9 mouse cellular contexts compared by ENCODE assay signal in the genomic region with DNA sequence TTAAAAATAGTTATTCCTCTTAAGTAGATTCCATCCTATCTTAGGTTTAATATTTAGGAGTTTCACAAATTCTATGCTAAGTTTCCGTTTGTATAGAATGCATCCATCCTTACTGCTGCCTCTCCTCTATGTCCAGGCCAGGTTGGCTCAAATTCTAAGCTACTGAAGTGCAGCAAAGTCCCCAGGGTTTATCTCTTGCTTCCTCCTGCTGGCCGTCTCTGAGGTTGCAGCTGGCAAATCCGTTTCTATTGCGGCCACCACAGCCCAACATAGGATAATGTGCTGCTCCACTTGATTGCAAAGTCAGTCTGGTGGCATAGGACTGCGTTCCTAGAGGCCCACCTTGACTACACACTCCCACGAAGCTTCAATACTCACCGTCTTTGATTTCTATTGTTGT.
DNase-seq lines count a peak whose midpoint lies in the region; ATAC-seq and TF ChIP-seq lines count a peak whose summit lies in the region.
"Had no signal": no experiment of that assay in that cellular context is flagged by ENCODE, and none has a peak within 500 bp of the region (broad histone marks: within the 10 kb centered on the region; RNA-seq: fewer than 3 reads in every experiment).

No protein-coding gene starts in this region.

- in situ Hi-C loops in ES-E14 (cut with MboI; ENCODE audit: low sequenced_read_pairs in 2 of 2, unreplicated experiment in 2 of 2) = no loop called here

- no peak overlapping the region for H3K9ac ChIP-seq in ES-E14 (ENCODE audit: insufficient read depth, low read depth, low read length, poor library complexity, severe bottlenecking)
- no peak overlapping the region for H3K9ac ChIP-seq in kidney, embryonic 14.5 days (ENCODE audit: low read depth, low read length)
- no peak overlapping the region for H3K9ac ChIP-seq in liver, adult 2 months (ENCODE audit: low read depth, low read length)
- H3K9ac ChIP-seq in neural tube, embryonic 14.5 days (replicated peaks; ENCODE audit: low read depth, low read length) = no peak overlapping the region
- H3K9ac ChIP-seq: liver, embryonic 13.5 days had no signal

- no peak overlapping the region for H3K4me3 ChIP-seq in ES-E14 (ENCODE audit: insufficient read depth in 1 of 2, low read depth in 1 of 2, low read length in 2 of 2, poor library complexity in 1 of 2, severe bottlenecking in 1 of 2)
- H3K4me3 ChIP-seq in forebrain, embryonic 10.5 days = no peak overlapping the region
- H3K4me3 ChIP-seq in kidney, embryonic 14.5 days (ENCODE audit: low read length) = no peak overlapping the region
- no peak overlapping the region for H3K4me3 ChIP-seq in liver, adult 2 months (ENCODE audit: insufficient read depth, low read depth, low read length)
- no peak overlapping the region for H3K4me3 ChIP-seq in neural tube, embryonic 14.5 days (ENCODE audit: low read depth, low read length)
- H3K4me3 ChIP-seq: liver, embryonic 13.5 days had no signal

- H3K9me3 ChIP-seq in ES-E14 (ENCODE audit: control insufficient read depth, insufficient read depth, low read depth, low read length) = no peaks in the 10 kb centered on the region
- no peaks in the 10 kb centered on the region for H3K9me3 ChIP-seq in forebrain, embryonic 10.5 days
- no peaks in the 10 kb centered on the region for H3K9me3 ChIP-seq in kidney, embryonic 14.5 days (ENCODE audit: control insufficient read depth, low read length)
- H3K9me3 ChIP-seq in neural tube, embryonic 14.5 days (ENCODE audit: control insufficient read depth, low read length) = no peaks in the 10 kb centered on the region
- H3K9me3 ChIP-seq: liver, embryonic 13.5 days had no signal

- no peak overlapping the region for H3K4me2 ChIP-seq in kidney, embryonic 14.5 days (replicated peaks; ENCODE audit: low read depth, low read length)
- H3K4me2 ChIP-seq in neural tube, embryonic 14.5 days (ENCODE audit: low read depth, low read length) = no peak overlapping the region
- H3K4me2 ChIP-seq: liver, embryonic 13.5 days had no signal

- peak; percentile 85; the same call in 1 of the 2 replicates for ATAC-seq in kidney, embryonic 14.5 days (ENCODE audit: low FRiP score, low TSS enrichment)
- peak; percentile 60; the same call in 1 of the 2 replicates for ATAC-seq in neural tube, embryonic 14.5 days (ENCODE audit: low read depth)
- no peak for ATAC-seq in inflammation-experienced regulatory T-cells, adult 6 months

- H3K4me1 ChIP-seq in ES-E14 (ENCODE audit: control insufficient read depth in 2 of 2, insufficient read depth in 2 of 2, low read length in 2 of 2, poor library complexity in 1 of 2) = no peaks in the 10 kb centered on the region
- H3K4me1 ChIP-seq in forebrain, embryonic 10.5 days = no peaks in the 10 kb centered on the region
- no peaks in the 10 kb centered on the region for H3K4me1 ChIP-seq in kidney, embryonic 14.5 days (ENCODE audit: control insufficient read depth, insufficient read depth, low read length)
- no peaks in the 10 kb centered on the region for H3K4me1 ChIP-seq in liver, adult 2 months (ENCODE audit: control insufficient read depth, insufficient read depth, low read length)
- H3K4me1 ChIP-seq in neural tube, embryonic 14.5 days (ENCODE audit: control insufficient read depth, insufficient read depth, low read length) = no peaks in the 10 kb centered on the region
- H3K4me1 ChIP-seq: liver, embryonic 13.5 days had no signal

- no peaks in the 10 kb centered on the region; the same call in 1 of the 2 replicates for H3K27me3 ChIP-seq in forebrain, embryonic 10.5 days (ENCODE audit: poor library complexity, severe bottlenecking)
- no peaks in the 10 kb centered on the region for H3K27me3 ChIP-seq in kidney, embryonic 14.5 days (ENCODE audit: control insufficient read depth, insufficient read depth, low read length)
- no peaks in the 10 kb centered on the region for H3K27me3 ChIP-seq in liver, adult 2 months (ENCODE audit: control insufficient read depth, insufficient read depth, low read length)
- H3K27me3 ChIP-seq in neural tube, embryonic 14.5 days (ENCODE audit: control insufficient read depth, insufficient read depth, low read length) = no peaks in the 10 kb centered on the region
- H3K27me3 ChIP-seq: liver, embryonic 13.5 days had no signal

- no peaks in the 10 kb centered on the region for H3K79me2 ChIP-seq in liver, adult 2 months (ENCODE audit: control insufficient read depth, insufficient read depth, low read length)

- peak; percentile 9 for DNase-seq in 3T3-L1 (ENCODE audit: low read depth, low spot score)
- peak; percentile 21 for DNase-seq in ES-E14 (ENCODE audit: low read depth, low spot score)
- DNase-seq in forebrain, embryonic 10.5 days (ENCODE audit: extremely low spot score, low spot score) = peak; percentile 44
- peak; percentile 4 for DNase-seq in liver, adult 2 months (ENCODE audit: extremely low read depth, low read depth, low spot score)
- DNase-seq in cerebellum, adult 8-10 months = no peak
- DNase-seq: liver, embryonic 13.5 days had no signal

- TF ChIP-seq CTCF in liver, adult 2 months (IDR thresholded peaks at IDR 0.05; ENCODE audit: low read depth, low read length) = peak; percentile 54

- WGBS in forebrain, embryonic 10.5 days = 20% methylated on average over 7 of the region's 7 CpGs
- WGBS in kidney, embryonic 14.5 days = 11% methylated on average over 7 of the region's 7 CpGs
- 9% methylated on average over 7 of the region's 7 CpGs for WGBS in liver, adult 2 months
- WGBS in neural tube, embryonic 14.5 days = 17% methylated on average over 7 of the region's 7 CpGs

- H3K27ac ChIP-seq in ES-E14 (ENCODE audit: insufficient read depth, low read depth, low read length, poor library complexity, severe bottlenecking) = no peak overlapping the region
- no peak overlapping the region for H3K27ac ChIP-seq in forebrain, embryonic 10.5 days
- no peak overlapping the region for H3K27ac ChIP-seq in kidney, embryonic 14.5 days (ENCODE audit: low read depth, low read length)
- H3K27ac ChIP-seq in liver, adult 2 months (replicated peaks; ENCODE audit: insufficient read depth, low read depth, low read length) = no peak overlapping the region
- no peak overlapping the region for H3K27ac ChIP-seq in neural tube, embryonic 14.5 days (ENCODE audit: low read depth, low read length)
- H3K27ac ChIP-seq: liver, embryonic 13.5 days had no signal

- no peak for TF ChIP-seq POLR2A in liver, adult 2 months (IDR thresholded peaks at IDR 0.05; ENCODE audit: extremely low read depth, insufficient read depth, low read length)

- no peaks in the 10 kb centered on the region for H3K36me3 ChIP-seq in ES-E14 (ENCODE audit: control insufficient read depth, insufficient read depth, low read length, poor library complexity, severe bottlenecking)
- no peaks in the 10 kb centered on the region for H3K36me3 ChIP-seq in forebrain, embryonic 10.5 days (replicated peaks)
- H3K36me3 ChIP-seq in kidney, embryonic 14.5 days (ENCODE audit: control insufficient read depth, insufficient read depth, low read length) = no peaks in the 10 kb centered on the region
- H3K36me3 ChIP-seq in liver, adult 2 months (ENCODE audit: control insufficient read depth, insufficient read depth, low read length) = no peaks in the 10 kb centered on the region
- no peaks in the 10 kb centered on the region for H3K36me3 ChIP-seq in neural tube, embryonic 14.5 days (ENCODE audit: control insufficient read depth, insufficient read depth, low read length)
- H3K36me3 ChIP-seq: liver, embryonic 13.5 days had no signal

TF ChIP-seq in ES-E14, 5 proteins besides CTCF, POLR2A, EP300 and RAD21:
- TF ChIP-seq CHD2 (IDR thresholded peaks at IDR 0.05; ENCODE audit: low read depth, low read length) (no peak), ZC3H11A (IDR thresholded peaks at IDR 0.05; ENCODE audit: borderline replicate concordance, low read depth, low read length) (peak; percentile 34; the same call in 1 of the 2 replicates)
